Mouse (Mus musculus) cortical plate, adult 2 months (tissue): Measurements from ENCODE around the gene Hoga1.

ENCODE experiments used
- CTCF ChIP-seq: fragments of 200-500 bp; IDR thresholded peaks from 2 replicates; pipeline ENCODE4 v1.5.1; 2011; ENCODE audit warnings: mild to moderate bottlenecking, control low read depth, low read length; ENCODE audit not compliant: insufficient read depth; ENCODE audit errors: extremely low read depth
- POLR2A ChIP-seq: fragments of 200-500 bp; IDR thresholded peaks from 2 replicates; pipeline ENCODE4 v1.6.1; 2011; ENCODE audit warnings: mild to moderate bottlenecking, low read length, control low read depth; ENCODE audit not compliant: insufficient read depth; ENCODE audit errors: extremely low read depth

DNA sequence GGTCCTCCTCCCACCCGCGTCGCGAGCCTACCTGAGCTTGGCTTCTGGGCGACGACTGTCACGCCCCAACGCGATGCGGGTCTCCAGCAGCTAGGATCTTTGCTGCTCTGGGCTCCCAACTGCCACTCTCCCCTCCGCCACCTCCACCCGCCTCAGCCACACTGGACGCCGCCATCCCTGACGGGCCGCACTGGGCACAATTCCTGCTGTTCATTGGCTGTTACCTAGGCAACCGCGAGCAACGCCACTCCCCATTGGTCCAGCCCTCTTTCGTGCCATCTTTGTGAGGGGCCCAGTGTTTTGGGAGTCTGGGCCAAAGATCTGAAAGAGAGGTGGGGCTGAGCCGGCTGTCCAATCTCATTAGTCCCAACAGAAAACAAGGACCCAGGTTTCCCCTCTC, 40.8 kb downstream of the Hoga1 start, which contains the start of gene Morn4:
- TF ChIP-seq CTCF (no peak), POLR2A (peak; percentile 89)
